Mouse (Mus musculus): Measurements from ENCODE around the gene N4bp3.

- TF ChIP-seq GATA1 (IDR thresholded peaks at IDR 0.05; ENCODE audit: borderline replicate concordance, low read length) = no peak
- TF ChIP-seq FLI1 (IDR thresholded peaks at IDR 0.05; ENCODE audit: low read length) = no peak
Measured at GRCm38 (mm10) chr11:51677737-51678418, 27.2 kb upstream of the N4bp3 start.

Data from megakaryocyte, embryonic 14.5 days (primary cell).